Mouse (Mus musculus): ENCODE measurements around the gene Myo1d.

DNA sequence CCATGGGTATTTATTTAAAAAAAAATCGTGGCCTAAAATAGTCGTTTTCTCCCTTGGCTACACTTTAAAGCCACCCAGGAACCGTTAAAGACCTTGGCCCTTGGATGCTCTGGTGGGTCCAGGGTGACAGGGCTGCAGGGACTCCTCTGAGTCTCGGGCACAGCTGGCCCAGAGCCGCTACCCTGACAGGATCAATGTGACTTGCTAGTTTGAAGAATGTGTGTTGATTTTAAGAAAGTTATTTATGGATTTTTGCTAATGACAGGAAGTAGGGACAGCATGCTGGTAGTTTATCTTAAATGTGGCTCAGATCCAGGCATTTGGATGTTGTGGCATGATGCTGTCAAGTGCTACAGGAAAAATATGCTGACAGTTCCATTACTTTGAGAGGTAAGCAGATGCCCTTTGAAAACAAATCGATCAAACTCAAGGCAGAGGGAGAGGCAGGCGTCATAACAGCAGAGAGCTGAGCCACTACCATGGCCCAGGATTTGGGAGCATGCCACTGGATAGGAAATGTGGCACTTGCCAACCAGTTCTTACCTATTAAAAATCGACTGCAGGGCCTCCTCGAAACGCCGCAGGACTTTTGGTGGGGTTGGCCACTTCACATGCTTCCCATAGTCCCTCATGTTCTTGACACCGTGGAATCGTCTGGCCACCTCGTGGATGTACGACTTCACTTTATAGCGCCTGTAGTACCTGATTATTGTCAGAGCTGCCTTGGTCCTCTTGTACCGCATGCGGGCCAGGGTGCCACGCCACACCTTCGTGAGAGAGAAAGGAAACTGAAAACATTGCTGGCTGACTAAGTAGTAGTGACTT, 178.6 kb downstream of the Myo1d start:
- TF ChIP-seq CTCF (IDR thresholded peaks at IDR 0.05; ENCODE audit: low read depth) (no peak), EP300 (IDR thresholded peaks at IDR 0.05; ENCODE audit: low read depth) (no peak)

Measured in liver, embryonic 14.5 days (tissue).